Mouse (Mus musculus) embryonic stem cell, embryonic (primary cell): Measurements from ENCODE around the gene Ndufs8.

Experiments
- CTCF ChIA-PET, 4 experiments: fragments of 300-600 bp in 2 of 4; fragments of 350-600 bp in 2 of 4; sonication (Branson Sonifier 250); formaldehyde crosslinking; loops; one replicate each; lab custom pipeline; 2022; ENCODE audit warnings: inconsistent platforms in 2 of 4; lab: Charles Lee
- POLR2A ChIA-PET, 4 experiments: fragments of 300-600 bp in 2 of 4; fragments of 350-600 bp in 2 of 4; sonication (Branson Sonifier 250); formaldehyde crosslinking; loops; one replicate each; lab custom pipeline; 2022; ENCODE audit warnings: antibody characterized with exemption in 4 of 4, inconsistent platforms in 1 of 4; lab: Charles Lee

The Ndufs8 gene

DNA sequence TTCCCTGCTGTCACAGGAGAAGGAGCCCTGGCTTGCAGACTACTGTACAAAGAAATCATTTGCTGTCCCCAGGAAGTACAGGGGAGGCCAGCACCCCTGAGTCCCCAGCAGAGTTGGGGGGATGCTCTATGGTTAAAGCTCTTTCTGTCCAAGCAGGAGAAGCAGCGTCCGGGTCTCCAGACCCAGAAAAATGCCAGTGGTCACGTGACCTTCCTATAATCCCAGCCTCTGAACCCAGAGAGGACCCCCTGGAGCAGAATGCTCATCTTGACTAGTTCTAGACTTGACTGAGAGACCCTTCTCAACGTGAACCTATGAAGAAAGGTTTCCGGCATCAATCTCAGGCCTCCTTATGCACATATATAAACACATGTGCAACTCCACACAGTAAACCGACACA lies 13.3 kb upstream of the Ndufs8 start:
- CTCF ChIA-PET, result interaction anchor here in 2 of 4 experiments (0.7 to 1.0 kb wide), 2 partner anchors 21 to 256 kb away, joined by 3 to 5 read pairs; no protein-coding TSS in a partner anchor
- POLR2A ChIA-PET, result interaction anchor here in 2 of 4 experiments (1.0 to 5.1 kb wide), 6 partner anchors 9 to 63 kb away, joined by 3 to 33 read pairs (median 5); partner anchors contain the start of genes Ndufs8 (in 2 of the 2) and Unc93b1 (in 1 of the 2)

DNA sequence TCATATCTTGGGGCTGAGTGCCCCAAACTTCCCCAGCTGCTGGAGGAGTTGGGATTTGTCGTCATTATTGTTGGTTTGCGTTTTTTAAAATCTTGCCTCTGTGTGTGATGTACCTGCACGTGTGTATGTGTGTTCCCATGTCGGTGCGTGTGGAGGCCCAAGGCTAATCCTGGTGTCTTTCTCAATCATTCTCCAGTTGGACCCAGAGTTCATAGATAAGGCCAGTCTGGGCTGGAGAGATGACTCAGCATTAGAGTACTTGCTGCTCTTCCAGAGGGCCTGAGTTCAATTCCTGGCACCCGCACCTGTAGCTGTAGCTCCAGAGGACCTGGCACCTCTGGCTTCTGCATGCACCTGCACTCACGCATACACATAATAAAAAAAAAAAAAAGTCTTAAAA lies 12.3 kb upstream of the Ndufs8 start:
- CTCF ChIA-PET, result interaction anchor here in 1 of 4 experiments (1.0 kb wide), 1 partner anchor 255 kb away, joined by 5 read pairs; no protein-coding TSS in a partner anchor
- POLR2A ChIA-PET, result interaction anchor here in 2 of 4 experiments (0.6 to 5.1 kb wide), 5 partner anchors 10 to 158 kb away, joined by 3 to 33 read pairs (median 5); partner anchors contain the start of genes Ndufs8 (in 2 of the 2), Kmt5b (in 1 of the 2) and Unc93b1 (in 1 of the 2)

DNA sequence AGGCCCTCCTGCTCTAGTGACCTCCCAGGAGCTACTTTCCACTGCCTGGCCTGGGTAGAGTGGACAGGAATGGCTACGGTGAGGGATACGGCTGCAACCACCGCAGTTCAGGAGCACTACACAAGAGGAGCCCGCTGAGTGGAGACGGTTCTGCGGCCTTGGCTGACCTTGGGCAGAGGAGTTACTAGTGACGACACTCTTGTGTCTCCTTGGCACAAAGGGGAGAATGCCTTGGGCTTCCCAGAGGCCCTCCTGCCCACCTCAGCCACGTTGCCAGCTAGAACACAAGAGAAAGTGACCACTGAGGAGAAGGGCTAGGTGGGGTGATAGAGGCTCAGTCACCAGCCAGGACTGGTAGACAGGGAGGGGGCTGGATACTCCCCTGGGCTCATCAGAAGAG lies 11.6 kb upstream of the Ndufs8 start:
- ChIA-PET POLR2A (interaction anchor here in 3 of 4 experiments (0.6 to 5.1 kb wide), 17 partner anchors 8 to 245 kb away, joined by 3 to 33 read pairs (median 4); partner anchors contain the start of genes Ndufs8 (in 3 of the 3), Acy3 (in 1 of the 3), Kmt5b (in 1 of the 3) and Ndufv1 (in 1 of the 3)), CTCF (interaction anchor here in 1 of 4 experiments (1.2 to 1.7 kb wide), 4 partner anchors 11 to 76 kb away, joined by 5 to 8 read pairs (median 6); partner anchors contain the start of genes Gm49405, Ndufs8 and Nudt8)

DNA sequence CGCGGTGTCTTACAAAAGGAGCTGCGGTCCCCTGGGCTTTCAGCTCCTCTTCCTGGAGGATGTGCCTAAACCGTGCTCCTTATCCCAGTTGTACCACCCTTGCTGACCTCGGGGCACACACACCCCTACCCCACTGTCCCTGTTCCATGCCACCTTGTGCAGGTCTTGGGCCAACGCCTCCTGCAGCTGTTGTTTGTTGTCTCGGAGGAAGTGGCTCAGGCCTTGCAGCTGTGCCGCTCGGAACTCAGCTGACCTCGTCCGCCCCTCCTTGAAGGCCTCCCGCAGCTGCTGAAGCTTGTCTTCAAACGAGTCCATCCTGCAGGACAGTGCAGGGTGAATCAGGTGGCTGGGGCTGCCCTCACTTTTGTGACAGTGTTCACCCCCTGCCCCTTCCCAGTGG lies 11.0 kb upstream of the Ndufs8 start:
- CTCF ChIA-PET, result interaction anchor here (0.7 to 1.8 kb wide), 13 partner anchors 8 to 299 kb away, joined by 3 to 8 read pairs (median 4); partner anchors contain the start of genes Gm49405 (in 1 of the 4), Ndufs8 (in 1 of the 4) and Nudt8 (in 1 of the 4)
- POLR2A ChIA-PET, result interaction anchor here in 3 of 4 experiments (0.6 to 5.1 kb wide), 29 partner anchors 9 to 344 kb away, joined by 3 to 33 read pairs (median 4); partner anchors contain the start of genes Ndufs8 (in 3 of the 3), Acy3 (in 1 of the 3), Cdk2ap2 (in 1 of the 3) and Ndufv1 (in 1 of the 3)

DNA sequence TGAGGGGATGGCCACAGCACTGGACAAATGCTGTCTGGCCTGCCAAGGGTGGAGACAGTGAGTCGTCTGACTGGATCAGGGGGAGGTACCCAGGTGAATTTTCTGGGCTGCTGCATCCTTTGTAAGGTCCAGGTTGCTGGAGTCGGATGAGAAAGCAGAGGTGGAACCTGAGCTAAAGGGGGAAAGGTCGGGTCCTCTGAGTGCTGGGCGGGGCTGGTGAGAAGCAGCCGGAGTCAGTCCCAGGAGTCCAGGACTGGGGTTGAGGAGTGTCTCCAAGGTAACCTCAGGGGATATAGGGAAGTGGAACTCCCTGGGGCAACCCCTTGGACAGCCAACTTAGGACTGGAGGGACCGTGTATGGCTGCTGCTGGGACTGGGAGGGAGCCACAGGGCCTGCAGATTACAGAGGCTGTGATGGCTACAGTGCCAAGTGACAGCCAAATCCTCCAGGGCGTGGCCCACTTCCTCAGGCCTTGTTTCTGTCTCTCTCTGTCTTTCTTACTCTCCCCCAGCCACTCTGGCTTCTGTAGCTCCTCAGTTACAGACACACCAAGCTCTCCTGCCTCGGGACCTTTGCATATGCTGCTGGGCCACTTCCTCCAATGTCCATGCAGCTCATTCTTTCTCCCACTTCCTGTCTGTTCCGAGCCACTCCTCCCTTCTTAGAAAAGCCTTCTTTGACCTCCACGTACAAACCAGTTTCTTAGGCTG lies 10.2 kb upstream of the Ndufs8 start:
- ChIA-PET POLR2A (interaction anchor here in 3 of 4 experiments (0.6 to 5.1 kb wide), 27 partner anchors 9 to 345 kb away, joined by 3 to 33 read pairs (median 4); partner anchors contain the start of genes Ndufs8 (in 3 of the 3), Acy3 (in 1 of the 3), Cdk2ap2 (in 1 of the 3) and Gstp2 (in 1 of the 3)), CTCF (interaction anchor here (0.5 to 1.8 kb wide), 21 partner anchors 9 to 383 kb away, joined by 3 to 8 read pairs (median 4); partner anchors contain the start of genes Gm49405 (in 1 of the 4), Grk2 (in 1 of the 4), Ndufs8 (in 1 of the 4) and Ndufv1 (in 1 of the 4))

DNA sequence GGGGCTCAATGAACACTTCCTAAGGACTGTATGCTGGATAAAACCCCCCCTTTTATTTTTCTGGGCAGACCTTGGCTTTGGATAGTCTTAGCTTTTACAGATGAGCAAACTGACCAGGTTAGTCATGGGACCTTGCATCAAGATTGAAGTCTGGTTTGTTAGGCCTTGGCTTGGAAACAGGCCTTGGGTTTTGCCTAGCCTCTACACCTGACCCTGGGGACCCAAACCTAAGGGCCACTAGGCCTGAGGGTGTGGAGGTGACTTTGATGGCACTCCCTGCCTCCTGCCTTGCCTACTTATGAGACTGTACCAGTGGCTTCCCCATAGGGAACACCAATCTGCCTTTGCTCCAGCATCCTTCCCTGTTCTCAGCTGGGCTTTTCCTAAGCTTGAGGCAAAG lies 7.4 kb upstream of the Ndufs8 start:
- ChIA-PET CTCF (interaction anchor here in 2 of 4 experiments (0.6 to 1.6 kb wide), 6 partner anchors 15 to 80 kb away, joined by 3 to 7 read pairs (median 3); partner anchors contain the start of genes Gm49405 (in 1 of the 2) and Nudt8 (in 1 of the 2)), POLR2A (interaction anchor here in 3 of 4 experiments (0.7 to 2.0 kb wide), 10 partner anchors 10 to 177 kb away, joined by 3 to 8 read pairs (median 3); partner anchors contain the start of genes Aldh3b1 (in 2 of the 3), Cdk2ap2 (in 1 of the 3) and Tcirg1 (in 1 of the 3))

DNA sequence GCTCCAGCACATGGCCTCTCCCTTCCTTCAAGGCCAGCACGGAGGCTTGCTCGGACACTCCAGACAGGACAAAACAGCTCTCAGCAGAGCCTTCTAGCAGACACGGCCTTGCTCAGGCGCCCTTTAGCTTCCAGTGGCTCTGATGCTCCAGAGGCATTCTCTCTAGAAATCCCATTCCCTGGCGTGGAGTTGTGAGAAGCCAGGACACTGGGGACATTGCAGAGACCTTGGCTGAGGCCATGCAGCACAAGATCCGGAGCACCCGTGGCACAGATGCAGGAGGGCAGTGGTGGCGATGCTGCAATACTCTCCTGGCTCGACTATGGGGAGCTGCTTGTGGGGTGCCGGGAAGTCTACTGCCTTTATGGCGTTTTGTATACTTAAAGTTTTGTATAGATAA lies 4.2 kb upstream of the Ndufs8 start:
- POLR2A ChIA-PET, result interaction anchor here in 2 of 4 experiments (0.6 to 2.0 kb wide), 10 partner anchors 12 to 337 kb away, joined by 3 to 7 read pairs (median 3); partner anchors contain the start of gene Aldh3b1 (in 1 of the 2)
- CTCF ChIA-PET, result interaction anchor here in 1 of 4 experiments (1.9 kb wide), 1 partner anchor 64 kb away, joined by 7 read pairs; no protein-coding TSS in a partner anchor

DNA sequence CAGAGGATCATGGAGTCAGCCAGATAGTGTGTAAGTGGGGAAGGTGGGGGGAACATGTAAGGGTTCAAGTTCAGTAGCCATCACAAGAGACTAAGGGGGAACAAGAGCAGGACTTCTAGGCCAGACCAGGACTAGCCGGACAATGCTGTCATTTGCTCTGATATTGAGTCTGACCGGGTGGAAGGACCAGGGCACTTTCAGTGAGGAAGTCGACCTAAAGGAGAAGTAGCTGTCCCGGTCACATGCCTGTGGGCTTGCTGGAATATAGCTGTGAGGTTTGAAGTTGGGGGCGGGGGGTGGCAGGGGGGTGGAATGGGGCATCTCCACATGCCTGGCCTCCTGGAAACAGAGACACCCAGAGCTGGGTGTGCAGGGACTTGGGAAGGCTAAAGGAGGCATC lies 2.0 kb upstream of the Ndufs8 start:
- ChIA-PET CTCF (interaction anchor here in 2 of 4 experiments (0.6 to 1.4 kb wide), 4 partner anchors 9 to 255 kb away, joined by 3 to 6 read pairs (median 4); partner anchors contain the start of genes Gm49405 (in 1 of the 2) and Nudt8 (in 1 of the 2)), POLR2A (interaction anchor here in 2 of 4 experiments (0.7 to 3.3 kb wide), 10 partner anchors 8 to 206 kb away, joined by 3 to 32 read pairs (median 4); partner anchors contain the start of genes Aldh3b1 (in 2 of the 2) and 1810055G02Rik (in 1 of the 2))

DNA sequence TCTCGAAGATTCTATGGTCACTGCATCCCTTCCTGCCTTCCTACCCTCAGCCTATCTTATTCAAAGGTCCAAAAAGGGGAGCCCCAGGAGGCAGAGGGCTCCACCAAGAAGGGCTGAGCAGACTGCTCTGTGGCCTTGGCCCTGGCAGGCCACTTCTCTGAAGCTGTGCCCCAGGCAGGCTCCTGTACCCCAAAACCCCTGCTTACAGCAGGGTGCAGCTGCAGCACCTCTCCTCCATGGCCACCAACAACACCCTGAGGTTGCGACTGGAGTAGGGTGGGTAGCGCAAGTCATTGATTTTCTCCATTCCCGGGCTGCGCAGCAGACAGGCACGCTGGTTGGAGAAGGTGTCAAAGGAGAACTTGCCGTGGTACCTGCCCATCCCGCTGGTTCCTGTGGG lies 1.1 kb upstream of the Ndufs8 start:
- ChIA-PET POLR2A (interaction anchor here (0.7 to 4.0 kb wide), 39 partner anchors 10 to 318 kb away, joined by 3 to 33 read pairs (median 6); partner anchors contain the start of genes Aldh3b1 (in 3 of the 4), 1810055G02Rik (in 1 of the 4), Gm49405 (in 1 of the 4) and Gstp3 (in 1 of the 4)), CTCF (interaction anchor here in 3 of 4 experiments (0.6 to 1.8 kb wide), 10 partner anchors 9 to 195 kb away, joined by 3 to 15 read pairs (median 6); partner anchors contain the start of genes Aldh3b1 (in 1 of the 3) and Gstp2 (in 1 of the 3))

DNA sequence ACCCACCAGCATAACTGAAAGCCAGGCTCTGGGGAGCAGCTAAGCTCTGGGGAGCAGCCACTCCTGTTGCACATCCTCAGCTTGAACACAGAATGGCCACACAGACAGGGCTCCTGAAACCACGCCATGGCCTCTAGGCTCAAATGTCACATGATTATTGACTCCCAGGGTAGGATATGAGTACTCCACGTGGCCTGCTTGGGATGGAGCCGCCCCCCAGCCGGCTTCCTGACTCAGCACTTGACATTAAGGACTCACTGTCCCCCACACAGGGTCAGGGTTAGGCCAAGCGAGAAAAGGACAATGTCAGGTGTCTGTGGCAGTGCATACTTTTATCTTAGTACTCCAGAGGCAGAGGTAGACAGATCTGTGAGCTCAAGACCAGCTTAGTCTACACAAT lies 2.4 kb downstream of the Ndufs8 start:
- CTCF ChIA-PET, result interaction anchor here in 1 of 4 experiments (1.0 kb wide), 1 partner anchor 19 kb away, joined by 3 read pairs; no protein-coding TSS in a partner anchor
- POLR2A ChIA-PET, result interaction anchor here in 2 of 4 experiments (0.7 to 4.0 kb wide), 8 partner anchors 14 to 187 kb away, joined by 3 to 33 read pairs (median 4); partner anchors contain the start of genes Cdk2ap2 (in 1 of the 2) and Chka (in 1 of the 2)

DNA sequence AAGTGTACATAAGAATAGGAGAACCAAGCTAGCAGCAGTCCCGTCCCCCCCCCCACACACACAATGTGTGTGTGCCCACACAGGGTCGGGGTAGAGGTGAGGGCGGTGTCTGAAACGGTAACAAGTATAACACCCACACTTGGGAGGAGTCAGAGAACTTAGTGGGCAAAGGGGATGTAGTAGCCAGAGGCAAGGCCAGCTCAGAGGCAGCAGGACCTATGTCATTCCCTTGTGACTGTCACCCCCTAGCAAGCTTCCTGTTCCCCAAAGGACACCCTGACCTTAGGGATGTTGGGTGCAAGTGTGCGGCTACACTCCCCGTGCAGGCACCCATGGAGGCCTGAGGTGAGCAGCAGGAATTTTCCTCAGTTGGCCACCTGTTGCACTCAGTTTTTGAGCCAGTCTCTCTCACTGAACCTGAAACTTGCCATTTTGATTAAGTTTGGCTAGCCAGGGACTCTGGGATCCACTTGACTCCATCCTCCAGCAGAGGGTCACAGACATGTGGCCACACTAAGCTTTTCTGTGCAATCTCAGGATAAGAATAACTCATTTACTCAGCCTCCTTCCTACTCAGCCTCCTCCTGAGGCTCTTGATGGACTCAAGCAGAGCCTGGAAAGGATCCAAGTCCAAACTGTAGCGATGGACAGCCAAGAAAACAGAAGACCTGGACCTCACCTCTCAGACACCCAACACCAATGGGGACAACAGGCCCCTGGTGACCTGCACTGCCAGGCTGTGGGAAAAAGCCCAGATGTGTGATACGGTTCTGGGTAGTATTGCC lies 4.5 kb downstream of the Ndufs8 start:
- ChIA-PET CTCF (interaction anchor here in 3 of 4 experiments (0.6 to 2.6 kb wide), 3 partner anchors 39 to 73 kb away, joined by 3 to 10 read pairs (median 3); no protein-coding TSS in a partner anchor), POLR2A (interaction anchor here in 3 of 4 experiments (0.7 to 8.1 kb wide), 16 partner anchors 12 to 139 kb away, joined by 3 to 99 read pairs (median 5); partner anchors contain the start of genes Aldh3b1 (in 1 of the 3), Gstp2 (in 1 of the 3) and Ndufv1 (in 1 of the 3))

DNA sequence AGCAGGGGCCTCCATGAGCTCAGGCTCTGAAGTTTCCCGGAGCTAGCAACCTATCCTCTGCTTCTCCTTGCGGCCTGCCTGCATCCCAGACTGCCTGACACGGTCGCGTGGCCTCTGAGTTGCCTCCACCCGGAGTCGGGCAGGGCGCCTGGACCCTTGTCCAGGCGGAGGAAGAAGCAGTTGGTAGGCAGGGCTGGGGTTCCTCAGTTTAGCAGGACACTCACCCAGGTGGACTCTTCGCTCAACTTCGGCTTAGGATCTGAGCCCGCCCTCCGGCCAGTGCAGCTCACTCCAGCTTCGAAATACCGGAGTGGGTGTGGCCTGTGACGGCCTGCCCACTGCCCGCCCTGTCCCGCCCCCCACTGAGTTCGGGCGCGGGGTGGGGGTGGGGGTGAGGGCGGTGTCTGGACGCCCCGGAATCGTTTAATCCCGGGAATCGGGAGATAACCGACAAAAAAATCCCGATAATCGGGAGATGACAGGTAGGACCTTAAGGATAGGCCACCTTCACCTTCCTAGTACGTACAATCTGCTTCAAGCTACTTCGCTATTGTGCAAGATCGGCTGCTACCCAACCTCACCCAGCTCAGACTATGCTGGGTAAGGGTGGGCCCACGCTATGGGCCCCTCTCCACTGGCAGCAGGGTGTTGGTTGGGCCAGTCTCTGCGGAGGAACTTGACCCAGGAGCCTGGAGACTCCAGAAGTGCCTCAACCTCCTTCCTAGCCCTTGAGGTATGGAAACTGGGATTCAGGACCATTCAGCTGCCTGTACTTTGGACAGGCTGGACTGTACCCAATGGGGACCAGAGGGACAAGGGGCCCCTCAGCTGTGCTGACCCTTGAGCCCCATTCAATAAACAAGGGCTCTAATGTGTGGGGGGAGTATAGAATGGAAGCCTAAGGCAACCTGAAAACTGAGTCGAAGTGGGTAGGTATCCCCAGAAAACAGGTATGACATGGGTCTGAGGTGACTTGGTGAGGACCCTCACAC lies 5.5 kb downstream of the Ndufs8 start, which contains the start of gene Tcirg1:
TSS of gene Tcirg1 (minus strand) at position 339 of the 992 bp plus-strand sequence.
- CTCF ChIA-PET, result interaction anchor here in 2 of 4 experiments (0.8 to 2.6 kb wide), 5 partner anchors 12 to 106 kb away, joined by 3 to 10 read pairs (median 6); partner anchors contain the start of gene Ndufv1 (in 1 of the 2)
- POLR2A ChIA-PET, result interaction anchor here (0.5 to 8.1 kb wide), 33 partner anchors 8 to 354 kb away, joined by 3 to 99 read pairs (median 3); partner anchors contain the start of genes Ndufv1 (in 2 of the 4), Acy3 (in 1 of the 4), Aip (in 1 of the 4) and Aldh3b1 (in 1 of the 4)

DNA sequence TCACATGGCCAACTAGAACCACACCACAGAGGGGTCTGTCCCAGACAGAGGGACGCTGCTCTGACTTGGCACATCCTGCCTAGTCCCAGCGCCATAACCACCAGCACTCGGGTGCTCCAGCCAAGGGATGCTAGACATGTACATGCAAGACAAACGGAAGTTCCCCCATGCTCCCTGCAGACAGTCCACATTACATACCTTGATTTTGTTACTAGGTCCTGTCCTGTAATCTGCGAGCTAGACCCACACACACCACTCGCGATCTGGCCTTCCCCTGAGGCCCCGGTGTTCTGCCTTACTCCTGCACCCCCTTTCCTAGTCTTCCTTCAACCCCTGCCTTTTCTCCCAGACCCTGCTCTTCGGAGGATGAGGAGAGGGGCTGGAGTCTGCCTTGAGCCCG lies 6.2 kb downstream of the Ndufs8 start:
- POLR2A ChIA-PET, result interaction anchor here (0.5 to 8.1 kb wide), 28 partner anchors 8 to 355 kb away, joined by 3 to 99 read pairs (median 4); partner anchors contain the start of genes Acy3 (in 1 of the 4), Aip (in 1 of the 4), Aldh3b1 (in 1 of the 4) and Gm49405 (in 1 of the 4)
- CTCF ChIA-PET, result interaction anchor here in 2 of 4 experiments (0.8 to 2.6 kb wide), 5 partner anchors 11 to 106 kb away, joined by 3 to 10 read pairs (median 6); partner anchors contain the start of gene Ndufv1 (in 1 of the 2)
